Mouse (Mus musculus) cerebellum, adult 2 months (tissue): ENCODE measurements at regions not wholly inside any gene's neighbourhood (a gene's known extent, or its start where the extent isn't known, plus 50 kb on each side); places are given as distances from the start of the nearest gene placed in this dataset.

Experiments
- CTCF ChIP-seq: fragments of 200-500 bp; IDR thresholded peaks from 2 replicates; pipeline ENCODE4 v1.5.1; 2011; ENCODE audit warnings: low read depth, mild to moderate bottlenecking, control low read depth, low read length, moderate library complexity, borderline replicate concordance; ENCODE audit not compliant: insufficient read depth
- POLR2A ChIP-seq: fragments of 200-500 bp; IDR thresholded peaks from 2 replicates; pipeline ENCODE4 v1.6.1; 2011; ENCODE audit warnings: low read length, control low read depth, borderline replicate concordance; ENCODE audit not compliant: insufficient read depth

GRCm38 (mm10) chr6:27028377-27028776 lies 1106.6 kb downstream of the Grm8 start:
- TF ChIP-seq POLR2A, result no peak
- TF ChIP-seq CTCF, result no peak
